Mouse (Mus musculus) G1E (cell line): ENCODE results near the gene Atp6v1e1.

ENCODE experiments used
- CTCF ChIP-seq: IDR thresholded peaks from 2 replicates; pipeline ENCODE4 v1.5.1; 2012; ENCODE audit warnings: low read depth, low read length, inconsistent platforms, mixed read lengths
- GATA2 ChIP-seq: IDR thresholded peaks from 2 replicates; pipeline ENCODE4 v1.6.1; 2012; ENCODE audit warnings: low read depth, low read length, inconsistent platforms, borderline replicate concordance

DNA sequence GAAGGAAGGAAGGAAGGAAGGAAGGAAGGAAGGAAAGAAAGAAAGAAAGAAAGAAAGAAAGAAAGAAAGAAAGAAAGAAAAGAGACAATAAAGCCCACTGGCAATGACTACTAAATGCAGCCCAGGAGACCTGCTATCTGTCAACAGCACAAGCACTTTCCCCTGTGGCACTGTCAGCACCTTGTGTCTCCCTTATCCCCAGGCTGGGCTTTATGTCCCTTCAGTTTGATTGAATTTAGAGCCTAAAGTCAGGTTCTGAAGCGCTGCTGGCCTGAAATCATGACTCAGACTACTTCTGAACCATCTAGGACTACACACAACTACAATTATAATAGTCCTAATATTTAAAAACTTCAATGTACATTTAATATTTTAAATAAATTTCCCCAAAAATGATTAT lies 1.7 kb downstream of the Atp6v1e1 start:
- TF ChIP-seq CTCF (no peak), GATA2 (no peak)
